Comparison of ENCODE assay signal across 8 mouse cellular contexts in the genomic region with DNA sequence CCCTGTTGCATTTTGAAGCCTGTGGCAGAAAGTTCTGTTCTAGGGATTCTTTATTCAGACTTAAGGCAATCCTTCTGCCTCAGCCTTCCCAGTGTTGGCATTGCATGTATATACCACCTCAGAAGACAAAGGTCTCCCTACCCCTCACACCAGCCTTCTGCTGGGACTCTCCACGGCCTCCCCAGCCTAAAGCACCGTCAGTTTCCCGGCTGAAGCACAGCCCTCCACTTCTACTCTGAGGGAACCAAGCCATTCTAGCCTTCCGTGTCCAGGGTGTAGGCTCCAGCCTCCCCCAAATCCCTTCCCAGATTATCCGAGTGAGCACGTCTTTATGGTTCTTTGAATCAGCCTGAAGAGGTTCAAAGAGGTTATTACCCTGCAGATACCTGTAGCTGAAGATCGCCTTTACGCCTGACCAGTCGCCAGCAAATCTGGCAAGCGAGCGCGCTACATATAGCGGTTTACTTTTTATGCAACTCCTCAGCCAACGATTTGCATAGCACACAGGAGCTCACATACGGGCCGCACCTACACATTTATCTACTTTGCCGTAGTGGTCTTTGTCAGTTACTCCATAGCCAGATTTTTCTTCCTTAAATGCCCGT. TPM values are rescaled to one million over a fixed set of nuclear protein-coding genes. Genes with fewer than 3 reads are reported as not detected.
A peak's percentile ranks its signal among the peaks of the same experiment; 100 is the strongest.
DNase-seq lines count a peak whose midpoint lies in the region; ATAC-seq and TF ChIP-seq lines count a peak whose summit lies in the region.

No protein-coding gene starts in this region.

- no peak overlapping the region for H3K27ac ChIP-seq in left cerebral cortex, adult 2 months
- H3K27ac ChIP-seq in hindbrain, embryonic 13.5 days = no peak overlapping the region
- H3K27ac ChIP-seq in midbrain, embryonic 14.5 days (replicated peaks; ENCODE audit: low read depth, low read length) = no peak overlapping the region

- DNase-seq in left cerebral cortex, adult 2 months (ENCODE audit: extremely low spot score in 1 of 2, low spot score in 2 of 2) = peak; percentile 17 to 31
- DNase-seq in left cerebral cortex, adult 11 months (ENCODE audit: low spot score) = no peak
- peak; percentile 11 to 22 for DNase-seq in cerebellum, postnatal 36 days
- DNase-seq in midbrain, embryonic 14.5 days = peak; percentile 44
- DNase-seq in MN1 (ENCODE audit: low spot score) = no peak
- no peak for DNase-seq in spleen, adult 12 weeks (ENCODE audit: low spot score)
- no peak for DNase-seq in kidney, postnatal 25 days

- peak overlapping the region; percentile 49 for H3K4me3 ChIP-seq in left cerebral cortex, adult 2 months
- H3K4me3 ChIP-seq in hindbrain, embryonic 13.5 days = peak overlapping the region; percentile 33
- peak overlapping the region; percentile 31 for H3K4me3 ChIP-seq in midbrain, embryonic 14.5 days (replicated peaks; ENCODE audit: low read depth, low read length)

- peaks cover 10% of the 10 kb centered on the region; the same call in 1 of the 2 replicates for H3K4me1 ChIP-seq in hindbrain, embryonic 13.5 days (replicated peaks)
- H3K4me1 ChIP-seq in midbrain, embryonic 14.5 days (ENCODE audit: control insufficient read depth, insufficient read depth, low read length) = no peaks in the 10 kb centered on the region

- no peaks in the 10 kb centered on the region for H3K36me3 ChIP-seq in hindbrain, embryonic 13.5 days
- H3K36me3 ChIP-seq in midbrain, embryonic 14.5 days (ENCODE audit: control insufficient read depth, insufficient read depth, low read length) = no peaks in the 10 kb centered on the region

- WGBS in hindbrain, embryonic 13.5 days = 3% methylated on average over 18 of the region's 18 CpGs
- 1% methylated on average over 18 of the region's 18 CpGs for WGBS in midbrain, embryonic 14.5 days

- intact Hi-C loops in left cerebral cortex, adult 2 months (cut with DNase I) = no loop called here

- H3K27me3 ChIP-seq in hindbrain, embryonic 13.5 days = peaks cover 13% of the 10 kb centered on the region; the same call in 1 of the 2 replicates
- no peaks in the 10 kb centered on the region for H3K27me3 ChIP-seq in midbrain, embryonic 14.5 days (ENCODE audit: control insufficient read depth, insufficient read depth, low read length)

- TF ChIP-seq CTCF in left cerebral cortex, adult 2 months (IDR thresholded peaks at IDR 0.05) = no peak

- H3K9me3 ChIP-seq in hindbrain, embryonic 13.5 days = no peaks in the 10 kb centered on the region
- H3K9me3 ChIP-seq in midbrain, embryonic 14.5 days (ENCODE audit: control insufficient read depth, low read length) = no peaks in the 10 kb centered on the region

- H3K4me2 ChIP-seq in hindbrain, embryonic 13.5 days = peak overlapping the region; percentile 50
- peak overlapping the region; percentile 49 for H3K4me2 ChIP-seq in midbrain, embryonic 14.5 days (ENCODE audit: low read length)

- no peak for ATAC-seq in hindbrain, embryonic 13.5 days (ENCODE audit: low FRiP score)
- no peak for ATAC-seq in midbrain, embryonic 14.5 days (ENCODE audit: low FRiP score, low TSS enrichment)

- 0 out of 2 replicates have a peak overlapping the region, but pooled peaks have one; percentile 30 for H3K9ac ChIP-seq in hindbrain, embryonic 13.5 days
- H3K9ac ChIP-seq in midbrain, embryonic 14.5 days (replicated peaks; ENCODE audit: low read length) = peak overlapping the region; percentile 40; the same call in 1 of the 2 replicates

RNA-seq across cellular contexts. Expression of gene Gpx6, which starts 10.1 kb away (rescaled TPM):
- not detected for total RNA-seq in left cerebral cortex, adult 2 months (2021)
- not detected in 2 replicates for polyA plus RNA-seq in hindbrain, embryonic 13.5 days (2015; fragmentation: Nextera tagmentation; extraction: Ambion mirVana)
- not detected in 2 replicates for polyA plus RNA-seq in midbrain, embryonic 14.5 days (2014; fragmentation: Nextera tagmentation; extraction: Ambion mirVana)

RNA-seq across cellular contexts. Expression of gene Olfr1367, which starts 24.7 kb away (rescaled TPM):
- total RNA-seq in left cerebral cortex, adult 2 months (2021) = not detected
- polyA plus RNA-seq in hindbrain, embryonic 13.5 days (2015; fragmentation: Nextera tagmentation; extraction: Ambion mirVana) = not detected in 2 replicates
- polyA plus RNA-seq in midbrain, embryonic 14.5 days (2014; fragmentation: Nextera tagmentation; extraction: Ambion mirVana) = not detected in 2 replicates

RNA-seq across cellular contexts. Expression of gene Gpx5, which starts 29.5 kb away (rescaled TPM):
- not detected for total RNA-seq in left cerebral cortex, adult 2 months (2021)
- polyA plus RNA-seq in hindbrain, embryonic 13.5 days (2015; fragmentation: Nextera tagmentation; extraction: Ambion mirVana) = not detected in 2 replicates
- polyA plus RNA-seq in midbrain, embryonic 14.5 days (2014; fragmentation: Nextera tagmentation; extraction: Ambion mirVana) = not detected in 2 replicates

RNA-seq across cellular contexts. Expression of gene Zscan12, which starts 40.6 kb away (rescaled TPM):
- 1 to 10 TPM; 7.0 to 8.2 TPM for total RNA-seq in left cerebral cortex, adult 2 months (2021)
- polyA plus RNA-seq in hindbrain, embryonic 13.5 days (2015; fragmentation: Nextera tagmentation; extraction: Ambion mirVana) = 13.5 and 15.5 TPM in 2 replicates
- polyA plus RNA-seq in midbrain, embryonic 14.5 days (2014; fragmentation: Nextera tagmentation; extraction: Ambion mirVana) = 11.8 and 15.9 TPM in 2 replicates

Comparison
In these comparisons a context has a peak if more than half of its experiments do, and no peak if none do; other contexts are left out.
1. DNase-seq: peak in left cerebral cortex, adult 2 months (2 of 2), cerebellum, postnatal 36 days (2 of 2) and midbrain, embryonic 14.5 days (single experiment); none in left cerebral cortex, adult 11 months (single experiment), MN1 (single experiment), spleen, adult 12 weeks (single experiment) and kidney, postnatal 25 days (0 of 2).
2. Peak in every context shown above with its lines, with median percentiles within 50 percentile points of each other: H3K4me3 ChIP-seq.